Mouse (Mus musculus) embryonic fibroblast, embryonic 13.5 days (primary cell): ENCODE measurements around the gene 4930556J24Rik. TPM values are rescaled to one million over a fixed set of nuclear protein-coding genes. Genes with fewer than 3 reads are reported as not detected.

Experiments used
- H3K27ac ChIP-seq: 2 replicates; pipeline ENCODE4 v1.5.1; 2012; ENCODE audit warnings: low read length, control low read depth, inconsistent platforms; ENCODE audit not compliant: insufficient read depth
- H3K4me1 ChIP-seq: 2 replicates; pipeline ENCODE4 v1.6.1; 2011; ENCODE audit warnings: low read length; ENCODE audit not compliant: control insufficient read depth, insufficient read depth
- H3K4me3 ChIP-seq: 2 replicates; pipeline ENCODE4 v1.5.1; 2011; ENCODE audit warnings: mild to moderate bottlenecking, control low read depth, low read length; ENCODE audit not compliant: insufficient read depth
- CTCF ChIP-seq: IDR thresholded peaks from 2 replicates; pipeline ENCODE4 v1.5.1; 2011; ENCODE audit warnings: mild to moderate bottlenecking, control low read depth, low read length, moderate library complexity, borderline replicate concordance; ENCODE audit not compliant: insufficient read depth
- POLR2A ChIP-seq: IDR thresholded peaks from 2 replicates; pipeline ENCODE4 v1.6.1; 2011; ENCODE audit warnings: low read depth, mild to moderate bottlenecking, control low read depth, low read length, moderate library complexity
- polyA plus RNA-seq: library from polyadenylated mRNA; stranded (reverse); fragments of >200 nt; gene quantifications from 2 replicates; pipeline ENCODE4 v1.2.4, GENCODE M21; 2011; ENCODE audit warnings: low read depth; ENCODE audit not compliant: missing spikeins, insufficient read length

Gene 4930556J24Rik
- polyA plus RNA-seq, 1 experiment, result not detected

GRCm38 (mm10) chr11:3895933-3896332 lies 80.6 kb downstream of the 4930556J24Rik start:
- Histone ChIP-seq H3K27ac (no peak overlapping the region), H3K4me3 (no peak overlapping the region), H3K4me1 (0 out of 2 replicates have a peak, but pooled peaks cover 2% of the 10 kb centered on the region)
- no peak for TF ChIP-seq POLR2A
- no peak for TF ChIP-seq CTCF

- H3K27ac ChIP-seq, result peak overlapping the region; percentile 14
- TF ChIP-seq POLR2A (no peak), CTCF (no peak)
- H3K4me1 ChIP-seq, result 0 out of 2 replicates have a peak, but pooled peaks cover 2% of the 10 kb centered on the region
- peak overlapping the region; percentile 62 for H3K4me3 ChIP-seq
These were observed 81.1 kb downstream of the 4930556J24Rik start for GRCm38 (mm10) chr11:3895458-3895857.

GRCm38 (mm10) chr11:3894406-3895281 lies 81.9 kb downstream of the 4930556J24Rik start, which contains the start of the genes 4921536K21Rik and Dusp18:
TSS of gene 4921536K21Rik (minus strand) at chr11:3895098.
TSS of gene Dusp18 (plus strand) at chr11:3895240.
- Histone ChIP-seq H3K4me3 (peak within 1 kb of the TSS; percentile 62), H3K27ac (peak within 1 kb of the TSS; percentile 14), H3K4me1 (no peaks in the 10 kb centered on the region)
- TF ChIP-seq POLR2A, result peak; percentile 54
- TF ChIP-seq CTCF, result no peak

- H3K4me1 ChIP-seq, result no peaks in the 10 kb centered on the region
- H3K27ac ChIP-seq, result no peak overlapping the region
- H3K4me3 ChIP-seq, result no peak overlapping the region
- TF ChIP-seq POLR2A (no peak), CTCF (no peak)
These were observed 82.6 kb downstream of the 4930556J24Rik start for GRCm38 (mm10) chr11:3893970-3894369.

Other genes with a start within 250 kb of the 4930556J24Rik start
- 1.3 and 1.5 TPM in 2 replicates for gene Osbp2, start 112.9 kb downstream of the 4930556J24Rik start, polyA plus RNA-seq
- 0.68 and 0.86 TPM in 2 replicates for gene 4921536K21Rik, start 81.7 kb downstream of the 4930556J24Rik start, polyA plus RNA-seq
- 11.7 and 12.6 TPM in 2 replicates for gene Dusp18, start 81.5 kb downstream of the 4930556J24Rik start, polyA plus RNA-seq
- gene Slc35e4, start 62.1 kb downstream of the 4930556J24Rik start, polyA plus RNA-seq, result 12.0 and 13.1 TPM in 2 replicates
- 75.4 and 97.1 TPM in 2 replicates for gene Tcn2, start 44.6 kb downstream of the 4930556J24Rik start, polyA plus RNA-seq
- gene Pes1, start 12.8 kb downstream of the 4930556J24Rik start, polyA plus RNA-seq, result 146 and 152 TPM in 2 replicates
- 0.73 and 0.86 TPM in 2 replicates for gene Gal3st1, start 6.9 kb upstream of the 4930556J24Rik start, polyA plus RNA-seq
- not detected in 2 replicates for gene Sec14l4, start 54.7 kb upstream of the 4930556J24Rik start, polyA plus RNA-seq
- not detected in 2 replicates for gene Sec14l3, start 88.1 kb upstream of the 4930556J24Rik start, polyA plus RNA-seq
- 0.49 and 1.6 TPM in 2 replicates for gene Mtfp1, start 118.7 kb upstream of the 4930556J24Rik start, polyA plus RNA-seq
- gene Sec14l2, start 146.6 kb upstream of the 4930556J24Rik start, polyA plus RNA-seq, result 1.8 and 2.5 TPM in 2 replicates
- 16.4 and 19.6 TPM in 2 replicates for gene Rnf215, start 158.4 kb upstream of the 4930556J24Rik start, polyA plus RNA-seq
- 9.2 and 9.4 TPM in 2 replicates for gene Ccdc157, start 183.5 kb upstream of the 4930556J24Rik start, polyA plus RNA-seq
- gene Sf3a1, start 183.6 kb upstream of the 4930556J24Rik start, polyA plus RNA-seq, result 42.5 and 46.8 TPM in 2 replicates
- gene Tbc1d10a, start 210.0 kb upstream of the 4930556J24Rik start, polyA plus RNA-seq, result 18.3 and 20.7 TPM in 2 replicates
- gene Castor1, start 241.4 kb upstream of the 4930556J24Rik start, polyA plus RNA-seq, result 13.9 and 19.1 TPM in 2 replicates